Mouse (Mus musculus) cerebellum, postnatal 36 days (tissue): ENCODE results near the gene Gramd1c.

Source experiments
- DNase-seq, 2 experiments: peaks; one replicate each; pipeline ENCODE4 v3.0.0; 2021 to 2022; ENCODE audit warnings: mixed read lengths in 2 of 2

The Gramd1c gene

DNA sequence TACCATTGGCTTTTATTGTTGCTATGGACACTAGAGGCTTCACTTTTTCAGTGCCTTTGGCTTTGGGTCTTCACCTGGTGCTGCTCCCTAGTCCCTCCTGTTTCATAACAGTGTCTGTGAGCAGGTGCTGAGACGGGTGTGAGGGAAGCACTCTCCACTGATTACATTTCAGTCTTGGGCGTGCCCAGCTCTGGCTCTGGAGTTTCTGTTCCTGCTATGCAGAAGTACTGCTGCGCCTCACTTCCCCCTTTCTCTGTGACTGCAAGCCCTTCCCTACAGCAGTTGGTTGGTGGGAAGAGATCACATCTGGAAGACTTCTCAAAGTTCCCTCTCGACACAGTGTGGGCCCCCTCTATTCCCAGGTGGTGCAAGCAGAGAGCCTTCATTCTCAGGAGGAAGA is 111.6 kb downstream of the Gramd1c start:
- DNase-seq = no peak

DNA sequence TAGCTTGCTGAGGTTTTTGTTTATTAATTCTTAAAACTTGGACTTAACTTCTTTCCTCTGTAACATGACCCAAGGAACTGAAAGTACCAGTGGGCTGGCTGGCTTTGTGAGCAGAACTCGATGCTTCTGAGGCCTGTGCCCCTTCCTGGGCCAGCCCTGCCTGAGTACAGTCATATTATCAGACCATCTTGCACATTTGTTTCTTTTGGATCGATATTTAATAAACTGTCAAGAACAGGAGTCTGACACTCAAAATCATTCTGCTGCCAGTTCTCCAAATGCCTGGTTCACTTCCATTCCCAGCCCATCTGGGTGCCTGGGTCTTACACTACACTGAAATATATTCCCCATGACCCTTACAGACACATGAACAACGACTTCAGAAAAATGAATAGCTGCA is 117.3 kb downstream of the Gramd1c start:
- no peak for DNase-seq

- no peak for DNase-seq
Observed at GRCm38 (mm10) chr16:43945351-43945750, 117.8 kb downstream of the Gramd1c start.

- DNase-seq = no peak
Observed at GRCm38 (mm10) chr16:43940846-43941245, 122.3 kb downstream of the Gramd1c start.

GRCm38 (mm10) chr16:43935892-43936291 is 127.3 kb downstream of the Gramd1c start:
- DNase-seq = no peak

- peak; percentile 38 to 45 for DNase-seq
Observed at GRCm38 (mm10) chr16:43935367-43935766, 127.8 kb downstream of the Gramd1c start.

- DNase-seq = no peak
Observed at GRCm38 (mm10) chr16:43934856-43935255, 128.3 kb downstream of the Gramd1c start.

GRCm38 (mm10) chr16:43933041-43933440 is 130.1 kb downstream of the Gramd1c start:
- no peak for DNase-seq

GRCm38 (mm10) chr16:43932319-43932718 is 130.8 kb downstream of the Gramd1c start:
- no peak for DNase-seq

DNA sequence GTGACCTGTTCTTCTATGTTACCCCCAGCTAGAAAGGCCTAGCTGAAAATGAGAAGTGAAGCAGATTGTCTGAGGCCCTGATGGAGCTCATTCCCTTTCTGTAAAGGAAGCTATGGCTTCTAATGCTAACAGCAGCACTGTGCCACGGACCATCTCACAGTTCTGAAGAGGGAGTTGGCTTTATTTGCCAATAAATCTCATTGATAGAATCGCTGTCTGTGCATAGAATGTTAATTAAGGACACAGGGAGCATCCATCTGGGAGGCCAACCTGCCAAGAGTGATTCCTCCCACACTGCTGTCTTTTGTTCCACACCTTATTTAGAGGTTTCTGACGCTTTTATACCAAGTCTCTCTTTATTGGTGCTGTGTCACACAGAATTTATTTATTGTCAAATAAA is 131.6 kb downstream of the Gramd1c start:
- DNase-seq = no peak

GRCm38 (mm10) chr16:43930577-43930976 is 132.6 kb downstream of the Gramd1c start:
- DNase-seq = no peak
